Mouse (Mus musculus): Measurements from ENCODE around the gene Fam120a. TPM values are rescaled to one million over a fixed set of nuclear protein-coding genes. Genes with fewer than 3 reads are reported as not detected.

Gene Fam120a
- polyA plus RNA-seq, 1 experiment from 2014 or later = 13.9 TPM

DNA sequence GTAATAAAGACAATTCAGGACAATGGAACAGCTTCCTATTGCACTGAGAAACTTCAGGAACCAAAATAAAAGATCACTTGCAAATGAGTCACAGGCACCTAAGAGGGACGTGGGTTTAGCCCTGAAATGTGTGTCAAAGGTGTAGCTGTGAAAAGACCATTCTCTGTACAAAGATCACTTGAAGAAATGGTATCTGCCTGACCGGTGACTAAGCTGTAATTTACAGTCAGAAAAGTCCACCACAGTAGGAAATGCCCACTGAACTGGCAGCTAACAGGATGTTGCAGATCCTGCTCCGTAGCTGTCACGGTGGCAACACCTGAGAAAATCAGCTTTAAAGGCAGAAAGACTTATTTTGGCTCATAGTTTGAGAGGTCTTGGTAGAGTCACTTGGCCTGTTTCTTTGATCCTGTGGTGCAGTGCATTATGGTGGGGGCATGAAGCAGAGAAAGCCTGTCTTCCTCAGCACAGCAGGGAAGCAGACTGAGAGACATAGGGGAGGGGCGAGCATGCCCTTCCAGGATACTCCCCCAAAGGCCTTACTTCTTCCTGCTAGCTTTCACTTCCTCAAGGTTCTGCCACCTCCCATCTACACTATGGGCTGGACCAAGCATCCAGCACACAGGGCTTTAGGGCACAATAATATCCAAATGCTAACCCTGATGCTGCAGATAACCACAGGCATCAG lies 125.8 kb downstream of the Fam120a start:
- Histone ChIP-seq H3K27ac (replicated peaks) (no peak overlapping the region), H3K9ac (replicated peaks) (no peak overlapping the region), H3K27me3 (no peaks in the 10 kb centered on the region), H3K36me3 (no peaks in the 10 kb centered on the region), H3K4me3 (no peak overlapping the region), H3K9me3 (no peaks in the 10 kb centered on the region), H3K4me2 (replicated peaks) (no peak overlapping the region), H3K4me1 (no peaks in the 10 kb centered on the region)
- ATAC-seq (replicated peaks) = no peak
- 73% methylated on average over 5 of the region's 5 CpGs for WGBS

DNA sequence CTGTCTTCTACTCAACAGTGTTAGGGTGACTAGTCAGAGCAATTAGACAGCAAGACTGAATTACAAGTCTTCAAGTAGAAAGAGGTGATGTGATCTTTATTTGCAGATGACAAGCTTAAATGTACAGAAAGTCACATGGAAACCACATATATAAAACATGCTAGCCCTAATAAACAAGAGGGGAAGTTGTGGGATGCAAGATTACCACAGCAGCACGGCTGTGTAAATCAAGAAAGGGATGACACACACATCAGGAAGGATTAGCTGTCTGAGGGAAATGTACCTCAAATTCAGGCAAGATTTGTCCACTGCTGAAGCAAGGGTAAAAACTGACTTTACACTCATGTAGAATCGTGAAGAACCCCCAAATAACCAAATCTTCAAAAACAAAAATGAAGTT lies 129.5 kb downstream of the Fam120a start:
- no peaks in the 10 kb centered on the region for H3K9me3 ChIP-seq
- no peaks in the 10 kb centered on the region for H3K36me3 ChIP-seq
- H3K4me3 ChIP-seq = no peak overlapping the region
- WGBS = 84% methylated on average over 2 of the region's 2 CpGs
- H3K4me1 ChIP-seq = no peaks in the 10 kb centered on the region
- no peak overlapping the region for H3K27ac ChIP-seq (replicated peaks)
- H3K4me2 ChIP-seq (replicated peaks) = no peak overlapping the region
- H3K9ac ChIP-seq (replicated peaks) = no peak overlapping the region
- no peak for ATAC-seq (replicated peaks)
- no peaks in the 10 kb centered on the region for H3K27me3 ChIP-seq

DNA sequence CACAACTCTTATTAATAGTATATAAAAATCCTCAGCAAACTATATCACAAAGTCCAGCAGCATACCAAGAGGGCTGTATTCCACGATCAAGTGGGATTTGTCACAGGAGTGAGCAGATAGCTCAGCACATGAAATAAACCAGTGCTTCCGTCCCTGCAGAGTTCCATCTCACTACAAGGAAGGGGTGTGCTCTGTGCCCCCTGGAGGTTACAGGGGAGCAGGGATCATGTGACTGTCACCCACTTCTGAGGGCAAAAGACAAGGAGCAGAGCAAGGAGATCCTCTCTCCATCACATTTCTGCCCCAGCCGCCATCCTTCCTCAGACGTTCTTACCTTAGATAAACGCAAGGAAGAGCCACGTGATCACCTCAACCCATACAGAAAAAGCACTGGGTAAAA lies 130.3 kb downstream of the Fam120a start:
- Histone ChIP-seq H3K9me3 (no peaks in the 10 kb centered on the region), H3K27ac (replicated peaks) (no peak overlapping the region), H3K27me3 (no peaks in the 10 kb centered on the region), H3K9ac (replicated peaks) (no peak overlapping the region), H3K36me3 (no peaks in the 10 kb centered on the region), H3K4me3 (no peak overlapping the region), H3K4me1 (no peaks in the 10 kb centered on the region), H3K4me2 (replicated peaks) (no peak overlapping the region)
- WGBS = 91% methylated on average over 6 of the region's 6 CpGs
- ATAC-seq (replicated peaks) = no peak

DNA sequence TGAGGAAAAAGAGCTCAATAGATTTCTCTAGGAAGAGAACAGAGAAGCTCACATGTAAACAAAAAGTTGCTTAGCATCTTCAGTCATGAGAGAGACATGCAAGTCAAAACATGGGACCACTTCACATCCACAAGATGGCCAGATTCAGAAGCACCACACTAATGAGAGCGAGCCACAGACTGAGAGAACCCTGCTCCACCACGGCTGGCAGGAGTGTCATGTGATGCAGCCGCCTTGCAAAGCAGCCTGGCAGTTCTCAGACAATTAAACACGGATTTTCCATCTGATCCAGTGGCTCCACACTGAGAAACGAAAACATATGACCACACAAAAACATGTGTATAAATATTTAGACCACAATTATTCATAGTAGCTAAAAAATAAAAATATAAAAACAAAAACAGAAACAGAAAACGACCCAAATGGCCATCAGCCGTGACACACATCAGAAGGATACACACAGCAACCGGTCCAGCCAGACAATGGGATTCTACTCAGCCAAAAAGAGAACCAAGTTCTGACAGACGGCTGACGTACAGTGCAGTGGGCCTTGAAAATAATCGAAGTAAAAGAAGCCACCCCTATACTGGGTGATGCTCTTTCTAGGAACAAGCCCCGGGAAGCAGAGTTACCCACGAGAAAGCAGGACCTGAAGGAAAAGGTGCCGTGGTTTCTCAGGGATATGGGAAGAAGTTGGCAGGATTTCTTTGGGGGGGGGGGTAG lies 137.1 kb downstream of the Fam120a start:
- Histone ChIP-seq H3K27me3 (no peaks in the 10 kb centered on the region), H3K27ac (replicated peaks) (peak overlapping the region; percentile 76), H3K36me3 (peaks cover 30% of the 10 kb centered on the region), H3K9ac (replicated peaks) (no peak overlapping the region), H3K4me3 (no peak overlapping the region), H3K9me3 (no peaks in the 10 kb centered on the region), H3K4me2 (replicated peaks) (no peak overlapping the region), H3K4me1 (peaks cover 25% of the 10 kb centered on the region)
- 56% methylated on average over 14 of the region's 14 CpGs for whole genome bisulfite sequencing
- ATAC-seq (replicated peaks) = peak; percentile 83

DNA sequence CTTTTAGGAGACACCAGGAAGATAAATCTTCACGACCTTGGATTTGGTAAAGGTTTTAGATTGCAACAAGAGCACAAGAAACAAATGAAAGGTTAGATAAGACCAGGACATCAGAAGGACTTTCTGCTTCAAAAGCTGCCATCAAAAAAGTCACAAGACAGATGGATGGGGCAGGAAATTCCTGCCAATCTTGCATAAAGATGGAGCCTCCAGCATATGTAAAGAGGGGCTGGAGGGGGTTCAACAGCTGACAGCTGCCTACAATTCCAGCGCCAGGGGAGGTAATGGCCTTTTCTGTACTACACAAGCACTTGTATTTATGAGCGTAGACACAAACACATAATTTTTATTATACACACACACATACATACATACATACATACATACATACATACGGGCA lies 138.0 kb downstream of the Fam120a start:
- peaks cover 39% of the 10 kb centered on the region for H3K36me3 ChIP-seq
- H3K9ac ChIP-seq (replicated peaks) = no peak overlapping the region
- H3K4me3 ChIP-seq = no peak overlapping the region
- H3K4me2 ChIP-seq (replicated peaks) = no peak overlapping the region
- H3K9me3 ChIP-seq = no peaks in the 10 kb centered on the region
- WGBS = 65% methylated on average over 4 of the region's 4 CpGs
- peaks cover 25% of the 10 kb centered on the region for H3K4me1 ChIP-seq
- ATAC-seq (replicated peaks) = no peak
- H3K27ac ChIP-seq (replicated peaks) = peak overlapping the region; percentile 76
- H3K27me3 ChIP-seq = no peaks in the 10 kb centered on the region

Other genes starting within 250 kb of the Fam120a start
- gene Phf2, start 96.9 kb downstream of the Fam120a start, polyA plus RNA-seq (2015; fragmentation: Nextera tagmentation; extraction: Ambion mirVana) = 10.5 and 11.5 TPM in 2 replicates
- gene Wnk2, start 180.0 kb upstream of the Fam120a start, polyA plus RNA-seq (2015; fragmentation: Nextera tagmentation; extraction: Ambion mirVana) = 21.6 and 21.9 TPM in 2 replicates
- 21.1 and 22.0 TPM in 2 replicates for gene Ninj1, start 219.5 kb upstream of the Fam120a start, polyA plus RNA-seq (2015; fragmentation: Nextera tagmentation; extraction: Ambion mirVana)
- gene Card19, start 248.0 kb upstream of the Fam120a start, polyA plus RNA-seq (2015; fragmentation: Nextera tagmentation; extraction: Ambion mirVana) = 21.1 and 23.1 TPM in 2 replicates